Mouse (Mus musculus) liver, embryonic 16.5 days (tissue): ENCODE measurements around the gene Abca13. TPM values are rescaled to one million over a fixed set of nuclear protein-coding genes. Genes with fewer than 3 reads are reported as not detected.
A peak's percentile ranks its signal among the peaks of the same experiment; 100 is the strongest.
"Not testable (repeated sequence)": the region's sequence is repeated elsewhere in the genome, so short reads cannot be mapped to it uniquely, and the experiment has no call there.

Experiments
- ATAC-seq: fragments of 200-750 bp; cut with Nextera tagmentation; 2 replicates; pipeline ENCODE4 v1.8.0; 2017; ENCODE audit warnings: low read depth, mild to moderate bottlenecking, moderate number of reproducible peaks, moderate library complexity
- H3K27ac ChIP-seq: fragments of 300-500 bp; sonication (generic); 2 replicates; pipeline ENCODE4 v1.5.1; 2014; ENCODE audit warnings: mild to moderate bottlenecking, low read length
- H3K27me3 ChIP-seq: fragments of 300-500 bp; sonication (generic); 2 replicates; pipeline ENCODE4 v1.6.1; 2014; ENCODE audit warnings: low read depth, low read length, mixed read lengths; ENCODE audit not compliant: control insufficient read depth, insufficient read depth
- H3K36me3 ChIP-seq: fragments of 300-500 bp; sonication (generic); 2 replicates; pipeline ENCODE4 v1.6.1; 2014; ENCODE audit warnings: mild to moderate bottlenecking; ENCODE audit not compliant: control insufficient read depth, insufficient read depth
- H3K4me1 ChIP-seq: fragments of 300-500 bp; sonication (generic); 2 replicates; pipeline ENCODE4 v1.6.1; 2014; ENCODE audit warnings: low read depth, low read length, mixed read lengths; ENCODE audit not compliant: control insufficient read depth
- H3K4me2 ChIP-seq: fragments of 300-500 bp; sonication (generic); 2 replicates; pipeline ENCODE4 v1.6.1; 2014; ENCODE audit warnings: low read depth, low read length, mixed read lengths
- H3K4me3 ChIP-seq: fragments of 300-500 bp; sonication (generic); 2 replicates; pipeline ENCODE4 v1.5.1; 2014; ENCODE audit warnings: low read depth, mild to moderate bottlenecking, low read length
- H3K9ac ChIP-seq: fragments of 300-500 bp; sonication (generic); 2 replicates; pipeline ENCODE4 v1.6.1; 2014; ENCODE audit warnings: low read depth, low read length
- H3K9me3 ChIP-seq: fragments of 300-500 bp; sonication (generic); replicated peaks from 2 replicates; pipeline ENCODE4 v1.6.1; 2016; ENCODE audit warnings: low read length; ENCODE audit not compliant: control insufficient read depth
- WGBS: fragments of 180-500 bp; shearing (Covaris S2); extraction: QIAGEN DNeasy Blood & Tissue Kit; methylation state at CpG from one replicate; pipeline ENCODE4 v1.1.7; 2014; ENCODE audit not compliant: insufficient replicate concordance; 5-methylcytosine and 5-hydroxymethylcytosine counted together
- polyA plus RNA-seq: library from polyadenylated mRNA; unstranded; fragments of >200 nt; fragmentation: Nextera tagmentation; extraction: Ambion mirVana; gene quantifications from 2 replicates; pipeline ENCODE4 v1.2.1, GENCODE M21; 2015

The Abca13 gene
- polyA plus RNA-seq = 0.28 and 0.30 TPM in 2 replicates

GRCm38 (mm10) chr11:9191555-9192131, at the start of gene Abca13:
TSS of gene Abca13 (plus strand) at chr11:9191942.
- Histone ChIP-seq H3K9ac (no peak within 1 kb of the TSS), H3K4me2 (no peak within 1 kb of the TSS), H3K4me1 (no peaks in the 10 kb centered on the region), H3K27ac (no peak within 1 kb of the TSS), H3K36me3 (no peaks in the 10 kb centered on the region), H3K9me3 (no peaks in the 10 kb centered on the region), H3K27me3 (no peaks in the 10 kb centered on the region), H3K4me3 (peak within 1 kb of the TSS; percentile 7; the same call in 1 of the 2 replicates)
- 56% methylated on average over 12 of the region's 12 CpGs for WGBS
- no peak for ATAC-seq

DNA sequence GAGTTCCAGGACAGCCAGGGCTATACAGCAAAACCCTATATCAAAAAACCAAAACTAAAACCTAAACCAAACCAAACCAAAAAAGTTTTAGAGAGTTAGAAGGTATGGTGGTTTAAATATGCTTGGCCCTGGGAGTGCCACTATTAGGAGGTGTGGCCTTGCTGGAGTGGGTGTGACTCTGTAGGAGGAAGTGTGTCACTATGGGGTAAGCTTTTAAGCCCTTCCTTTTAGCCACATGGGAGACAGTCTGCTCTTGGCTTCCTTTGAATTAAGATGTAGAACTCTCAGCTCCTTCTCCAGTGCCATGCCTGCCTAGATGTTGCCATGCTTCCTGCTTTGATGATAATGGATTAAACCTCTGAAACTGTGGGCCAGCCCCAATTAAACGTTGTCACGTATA, 46.6 kb upstream of the Abca13 start:
- 51% methylated on average over 2 of the region's 2 CpGs for WGBS
- no peaks in the 10 kb centered on the region for H3K27me3 ChIP-seq
- H3K36me3 ChIP-seq = no peaks in the 10 kb centered on the region
- no peak for ATAC-seq
- no peak overlapping the region for H3K9ac ChIP-seq
- no peaks in the 10 kb centered on the region for H3K4me1 ChIP-seq
- no peak overlapping the region for H3K4me2 ChIP-seq
- no peaks in the 10 kb centered on the region for H3K9me3 ChIP-seq
- no peak overlapping the region for H3K27ac ChIP-seq
- no peak overlapping the region for H3K4me3 ChIP-seq

DNA sequence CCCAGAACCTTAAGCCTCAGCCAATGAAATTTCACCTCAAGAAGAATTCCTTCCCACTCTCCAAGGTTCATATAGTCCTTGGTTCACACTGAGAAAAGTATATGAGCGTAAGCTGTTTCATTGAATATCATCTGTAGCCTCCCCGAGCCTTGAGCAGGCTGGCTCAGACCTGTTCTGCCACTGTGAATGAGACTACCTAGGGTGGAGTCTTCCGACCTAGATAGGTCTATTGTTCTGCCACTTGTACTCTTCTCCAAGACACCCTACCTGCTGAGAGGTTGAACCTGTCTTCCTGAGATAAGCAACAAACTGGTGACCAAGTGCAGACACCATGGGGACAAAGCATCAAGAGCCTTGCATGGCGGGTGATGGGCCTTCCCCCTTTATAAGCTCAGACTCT, 45.6 kb upstream of the Abca13 start:
- H3K9ac ChIP-seq = no peak overlapping the region
- WGBS = 67% methylated on average over 4 of the region's 4 CpGs
- no peaks in the 10 kb centered on the region for H3K4me1 ChIP-seq
- no peaks in the 10 kb centered on the region for H3K36me3 ChIP-seq
- ATAC-seq = no peak
- H3K27ac ChIP-seq = no peak overlapping the region
- H3K27me3 ChIP-seq = no peaks in the 10 kb centered on the region
- no peak overlapping the region for H3K4me2 ChIP-seq
- H3K4me3 ChIP-seq = no peak overlapping the region
- H3K9me3 ChIP-seq = no peaks in the 10 kb centered on the region

GRCm38 (mm10) chr11:9146683-9147082, 45.1 kb upstream of the Abca13 start:
- H3K36me3 ChIP-seq = no peaks in the 10 kb centered on the region

DNA sequence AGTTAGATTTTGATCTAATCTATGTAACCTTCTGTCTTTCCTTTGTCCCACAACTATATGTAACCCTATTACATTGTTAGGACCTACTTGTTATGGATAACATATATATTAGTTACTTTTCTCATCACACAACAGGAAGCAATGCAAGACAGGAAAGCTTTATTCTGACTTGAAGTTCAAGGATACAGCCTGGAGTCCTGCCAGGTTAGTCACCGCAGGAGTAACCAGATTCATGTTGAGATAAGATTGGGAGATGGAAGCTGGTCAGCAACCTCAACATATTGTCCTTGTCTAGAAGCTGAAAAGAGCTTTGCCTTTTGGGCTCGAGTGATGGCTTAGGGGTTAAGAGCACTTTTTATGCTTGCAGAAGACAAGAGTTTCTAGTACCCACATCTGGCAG, 43.5 kb upstream of the Abca13 start:
- H3K4me1 ChIP-seq = no peaks in the 10 kb centered on the region
- no peak overlapping the region for H3K4me3 ChIP-seq
- no peak for ATAC-seq
- H3K4me2 ChIP-seq = no peak overlapping the region
- H3K27ac ChIP-seq = no peak overlapping the region
- H3K9ac ChIP-seq = no peak overlapping the region
- H3K36me3 ChIP-seq = no peaks in the 10 kb centered on the region
- WGBS = 46% methylated on average over 2 of the region's 2 CpGs
- no peaks in the 10 kb centered on the region for H3K27me3 ChIP-seq
- no peaks in the 10 kb centered on the region for H3K9me3 ChIP-seq

More at GRCm38 (mm10) chr11:9146683-9147082, 45.1 kb upstream of the Abca13 start:
- 21% methylated on average over 1 of the region's 1 CpGs for WGBS
- ATAC-seq = no peak
- Histone ChIP-seq H3K27ac (no peak overlapping the region), H3K4me3 (no peak overlapping the region), H3K4me2 (no peak overlapping the region), H3K9ac (no peak overlapping the region), H3K4me1 (no peaks in the 10 kb centered on the region), H3K27me3 (no peaks in the 10 kb centered on the region), H3K9me3 (no peaks in the 10 kb centered on the region)

DNA sequence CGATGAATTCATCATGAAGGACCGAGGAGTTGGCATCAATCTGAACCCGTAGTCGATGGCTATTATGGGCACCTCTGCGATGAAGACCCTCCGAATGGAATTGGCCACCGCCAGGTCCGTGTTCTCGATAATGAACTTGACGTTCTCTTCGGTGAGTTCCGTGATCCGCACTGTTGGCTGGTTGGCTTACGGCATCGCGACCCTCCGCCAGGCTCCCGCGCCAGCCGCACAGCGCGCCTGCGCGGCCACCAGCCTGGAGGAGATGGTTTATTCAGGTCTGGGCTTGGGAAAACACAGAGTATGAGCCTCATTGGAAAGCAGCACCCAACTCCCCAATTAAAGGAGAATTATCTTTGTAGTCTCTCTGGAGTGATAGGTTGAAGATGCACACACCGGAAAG, 41.3 kb upstream of the Abca13 start:
- not testable (repeated sequence) for H3K4me2 ChIP-seq, H3K9me3 ChIP-seq, H3K4me3 ChIP-seq, H3K27ac ChIP-seq, H3K36me3 ChIP-seq, H3K27me3 ChIP-seq, ATAC-seq, H3K9ac ChIP-seq, H3K4me1 ChIP-seq
- WGBS = 80% methylated on average over 25 of the region's 25 CpGs

GRCm38 (mm10) chr11:9159953-9160352, 31.8 kb upstream of the Abca13 start:
- Histone ChIP-seq H3K4me2 (no peak overlapping the region), H3K4me3 (no peak overlapping the region), H3K9me3 (no peaks in the 10 kb centered on the region), H3K27ac (no peak overlapping the region), H3K27me3 (no peaks in the 10 kb centered on the region), H3K36me3 (no peaks in the 10 kb centered on the region), H3K4me1 (no peaks in the 10 kb centered on the region), H3K9ac (no peak overlapping the region)
- ATAC-seq = no peak
- WGBS = 44% methylated on average over 3 of the region's 3 CpGs

- H3K4me3 ChIP-seq = no peak overlapping the region
- H3K9me3 ChIP-seq = no peaks in the 10 kb centered on the region
- H3K4me1 ChIP-seq = no peaks in the 10 kb centered on the region
- H3K36me3 ChIP-seq = no peaks in the 10 kb centered on the region
- 88% methylated on average over 2 of the region's 2 CpGs for WGBS
- H3K27me3 ChIP-seq = no peaks in the 10 kb centered on the region
- no peak overlapping the region for H3K9ac ChIP-seq
- H3K27ac ChIP-seq = no peak overlapping the region
- ATAC-seq = no peak
- H3K4me2 ChIP-seq = no peak overlapping the region
Measured at GRCm38 (mm10) chr11:9167331-9167730, 24.4 kb upstream of the Abca13 start.

GRCm38 (mm10) chr11:9181477-9181876, 10.3 kb upstream of the Abca13 start:
- H3K27me3 ChIP-seq = no peaks in the 10 kb centered on the region

More at GRCm38 (mm10) chr11:9181477-9181876, 10.3 kb upstream of the Abca13 start:
- Histone ChIP-seq H3K27ac (no peak overlapping the region), H3K9ac (no peak overlapping the region), H3K4me2 (no peak overlapping the region), H3K36me3 (no peaks in the 10 kb centered on the region), H3K4me3 (no peak overlapping the region), H3K9me3 (no peaks in the 10 kb centered on the region), H3K4me1 (no peaks in the 10 kb centered on the region)
- 51% methylated on average over 1 of the region's 1 CpGs for WGBS
- ATAC-seq = no peak
